Mouse (Mus musculus): ENCODE data around the gene Olfr231. TPM values are rescaled to one million over a fixed set of nuclear protein-coding genes. Genes with fewer than 3 reads are reported as not detected.

Gene Olfr231
- polyA plus RNA-seq, 1 experiment from 2014 or later = 0.95 TPM

GRCm38 (mm10) chr1:174084031-174084430, 36.9 kb downstream of the Olfr231 start, which contains the start of gene Olfr429:
Gene Olfr429, plus strand, starts transcription at chr1:174084331.
- Histone ChIP-seq H3K4me1 (no peaks in the 10 kb centered on the region), H3K27ac (no peak within 1 kb of the TSS), H3K27me3 (no peaks in the 10 kb centered on the region), H3K4me2 (no peak within 1 kb of the TSS), H3K9me3 (no peaks in the 10 kb centered on the region), H3K36me3 (replicated peaks) (no peaks in the 10 kb centered on the region), H3K4me3 (replicated peaks) (no peak within 1 kb of the TSS), H3K9ac (no peak within 1 kb of the TSS)
- ATAC-seq (ENCODE audit: low FRiP score) = no peak
- WGBS = 93% methylated on average over 2 of the region's 2 CpGs

GRCm38 (mm10) chr1:174066305-174066704, 54.7 kb downstream of the Olfr231 start, which contains the start of gene Olfr430:
Gene Olfr430, plus strand, starts transcription at chr1:174066605.
- 90% methylated on average over 3 of the region's 3 CpGs for WGBS
- Histone ChIP-seq H3K4me3 (replicated peaks) (no peak within 1 kb of the TSS), H3K4me1 (no peaks in the 10 kb centered on the region), H3K4me2 (no peak within 1 kb of the TSS), H3K27ac (no peak within 1 kb of the TSS), H3K9ac (no peak within 1 kb of the TSS), H3K9me3 (no peaks in the 10 kb centered on the region), H3K36me3 (replicated peaks) (no peaks in the 10 kb centered on the region), H3K27me3 (no peaks in the 10 kb centered on the region)
- ATAC-seq (ENCODE audit: low FRiP score) = no peak

Other genes with a start within 250 kb of the Olfr231 start
- gene Ifi211, start 208.1 kb downstream of the Olfr231 start, polyA plus RNA-seq (2016; fragmentation: Nextera tagmentation; extraction: Ambion mirVana) = 0.13 and 0.18 TPM in 2 replicates
- 0.35 and 0.36 TPM in 2 replicates for gene Mndal, start 178.7 kb downstream of the Olfr231 start, polyA plus RNA-seq (2016; fragmentation: Nextera tagmentation; extraction: Ambion mirVana)
- gene Ifi203, start 178.5 kb downstream of the Olfr231 start, polyA plus RNA-seq (2016; fragmentation: Nextera tagmentation; extraction: Ambion mirVana) = 0.17 and 0.21 TPM in 2 replicates
- gene Ifi202b, start 138.4 kb downstream of the Olfr231 start, polyA plus RNA-seq (2016; fragmentation: Nextera tagmentation; extraction: Ambion mirVana) = not detected in 2 replicates
- not detected in 2 replicates for gene Ifi205, start 89.4 kb downstream of the Olfr231 start, polyA plus RNA-seq (2016; fragmentation: Nextera tagmentation; extraction: Ambion mirVana)
- 0.08 TPM in 1 of 2 replicates, not detected in the other for gene Olfr433, start 80.5 kb downstream of the Olfr231 start, polyA plus RNA-seq (2016; fragmentation: Nextera tagmentation; extraction: Ambion mirVana)
- gene Olfr432, start 72.0 kb downstream of the Olfr231 start, polyA plus RNA-seq (2016; fragmentation: Nextera tagmentation; extraction: Ambion mirVana) = not detected in 2 replicates
- 0.21 TPM in 1 of 2 replicates, not detected in the other for gene Olfr430, start 54.6 kb downstream of the Olfr231 start, polyA plus RNA-seq (2016; fragmentation: Nextera tagmentation; extraction: Ambion mirVana)
- not detected in 2 replicates for gene Olfr429, start 36.8 kb downstream of the Olfr231 start, polyA plus RNA-seq (2016; fragmentation: Nextera tagmentation; extraction: Ambion mirVana)
- not detected in 2 replicates for gene Olfr427, start 24.3 kb downstream of the Olfr231 start, polyA plus RNA-seq (2016; fragmentation: Nextera tagmentation; extraction: Ambion mirVana)
- gene Olfr424, start 10.4 kb upstream of the Olfr231 start, polyA plus RNA-seq (2016; fragmentation: Nextera tagmentation; extraction: Ambion mirVana) = 0.12 TPM in 1 of 2 replicates, not detected in the other
- not detected in 2 replicates for gene Olfr420, start 34.5 kb upstream of the Olfr231 start, polyA plus RNA-seq (2016; fragmentation: Nextera tagmentation; extraction: Ambion mirVana)
- gene Spta1, start 51.6 kb upstream of the Olfr231 start, polyA plus RNA-seq (2016; fragmentation: Nextera tagmentation; extraction: Ambion mirVana) = 0.88 and 1.1 TPM in 2 replicates
- gene Olfr419, start 130.9 kb upstream of the Olfr231 start, polyA plus RNA-seq (2016; fragmentation: Nextera tagmentation; extraction: Ambion mirVana) = not detected in 2 replicates
- not detected in 2 replicates for gene Mptx1, start 209.4 kb upstream of the Olfr231 start, polyA plus RNA-seq (2016; fragmentation: Nextera tagmentation; extraction: Ambion mirVana)
- gene Olfr417, start 244.0 kb upstream of the Olfr231 start, polyA plus RNA-seq (2016; fragmentation: Nextera tagmentation; extraction: Ambion mirVana) = not detected in 2 replicates

Data from forebrain, embryonic 12.5 days (tissue).